In genomic region chr10:125929961-125930360, GRCm38 (mm10) we compare ENCODE assay signal across 12 mouse cellular contexts.
"Had no signal": no experiment of that assay in that cellular context is flagged by ENCODE, and none has a peak within 500 bp of the region (broad histone marks: within the 10 kb centered on the region; RNA-seq: fewer than 3 reads in every experiment).

No protein-coding gene starts in this region.

- H3K4me3 ChIP-seq: layer of hippocampus, adult 2 months; limb, embryonic 12.5 days; lung, embryonic 15.5 days; midbrain, embryonic 13.5 days; myocyte; neural tube, embryonic 15.5 days had no signal

- H3K9ac ChIP-seq: limb, embryonic 12.5 days; lung, embryonic 15.5 days; midbrain, embryonic 13.5 days; neural tube, embryonic 15.5 days had no signal

- H3K36me3 ChIP-seq: limb, embryonic 12.5 days; lung, embryonic 15.5 days; midbrain, embryonic 13.5 days; neural tube, embryonic 15.5 days had no signal

- H3K27ac ChIP-seq: kidney, postnatal 0 days; layer of hippocampus, adult 2 months; limb, embryonic 12.5 days; lung, embryonic 15.5 days; midbrain, embryonic 13.5 days; neural tube, embryonic 15.5 days had no signal

- H3K4me1 ChIP-seq: limb, embryonic 12.5 days; lung, embryonic 15.5 days; midbrain, embryonic 13.5 days; neural tube, embryonic 15.5 days had no signal

- H3K4me2 ChIP-seq: limb, embryonic 12.5 days; liver, embryonic 11.5 days; lung, embryonic 15.5 days; midbrain, embryonic 13.5 days; neural tube, embryonic 15.5 days had no signal

- DNase-seq: lung, postnatal 14 days; right cerebral cortex, adult 18-20 months; right cerebral cortex, postnatal 25 days; thymus, postnatal 36 days had no signal

- H3K27me3 ChIP-seq: limb, embryonic 12.5 days; lung, embryonic 15.5 days; midbrain, embryonic 13.5 days; neural tube, embryonic 15.5 days had no signal

- H3K9me3 ChIP-seq: limb, embryonic 12.5 days; lung, embryonic 15.5 days; midbrain, embryonic 13.5 days; neural tube, embryonic 15.5 days had no signal

- ATAC-seq: midbrain, embryonic 13.5 days had no signal
